Mouse (Mus musculus): Measurements from ENCODE around the gene Bysl. TPM values are rescaled to one million over a fixed set of nuclear protein-coding genes. Genes with fewer than 3 reads are reported as not detected.
"Not testable (repeated sequence)": the region's sequence is repeated elsewhere in the genome, so short reads cannot be mapped to it uniquely, and the experiment has no call there.

The Bysl gene
- polyA plus RNA-seq, 1 experiment: 9.5 TPM

DNA sequence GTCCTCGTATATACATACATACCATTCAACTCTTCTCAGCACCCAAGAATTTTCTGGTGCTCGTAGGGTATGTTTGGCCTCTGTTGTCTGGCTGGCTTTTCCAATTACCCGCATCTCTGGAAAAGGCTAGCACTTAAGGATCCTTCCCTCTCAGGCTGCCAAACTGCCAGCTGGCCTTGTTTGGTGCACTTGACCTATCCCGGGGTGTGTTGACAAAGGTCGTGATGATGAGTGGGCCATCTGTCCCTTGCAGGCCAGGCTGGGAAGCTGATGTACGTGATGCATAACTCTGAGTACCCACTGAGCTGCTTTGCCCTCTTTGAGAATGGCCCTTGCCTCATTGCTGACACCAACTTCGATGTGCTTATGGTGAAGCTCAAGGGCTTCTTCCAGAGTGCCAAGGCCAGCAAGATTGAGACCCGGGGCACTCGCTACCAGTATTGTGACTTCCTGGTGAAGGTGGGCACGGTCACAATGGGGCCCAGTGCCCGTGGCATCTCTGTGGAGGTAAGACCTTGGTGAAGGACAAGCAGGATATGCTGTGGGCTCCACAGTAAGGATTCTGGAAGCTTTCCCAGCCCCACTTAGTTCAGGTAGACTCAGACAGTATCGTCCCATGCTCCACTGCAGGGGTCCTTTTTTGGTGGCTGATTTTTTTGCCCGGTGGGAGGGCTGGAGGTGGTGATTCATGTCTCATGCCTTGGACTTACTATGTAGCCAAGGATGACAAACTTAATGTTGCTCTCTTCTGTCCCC, 7.4 kb upstream of the Bysl start:
- DNase-seq (ENCODE audit: low read depth): no peak

DNA sequence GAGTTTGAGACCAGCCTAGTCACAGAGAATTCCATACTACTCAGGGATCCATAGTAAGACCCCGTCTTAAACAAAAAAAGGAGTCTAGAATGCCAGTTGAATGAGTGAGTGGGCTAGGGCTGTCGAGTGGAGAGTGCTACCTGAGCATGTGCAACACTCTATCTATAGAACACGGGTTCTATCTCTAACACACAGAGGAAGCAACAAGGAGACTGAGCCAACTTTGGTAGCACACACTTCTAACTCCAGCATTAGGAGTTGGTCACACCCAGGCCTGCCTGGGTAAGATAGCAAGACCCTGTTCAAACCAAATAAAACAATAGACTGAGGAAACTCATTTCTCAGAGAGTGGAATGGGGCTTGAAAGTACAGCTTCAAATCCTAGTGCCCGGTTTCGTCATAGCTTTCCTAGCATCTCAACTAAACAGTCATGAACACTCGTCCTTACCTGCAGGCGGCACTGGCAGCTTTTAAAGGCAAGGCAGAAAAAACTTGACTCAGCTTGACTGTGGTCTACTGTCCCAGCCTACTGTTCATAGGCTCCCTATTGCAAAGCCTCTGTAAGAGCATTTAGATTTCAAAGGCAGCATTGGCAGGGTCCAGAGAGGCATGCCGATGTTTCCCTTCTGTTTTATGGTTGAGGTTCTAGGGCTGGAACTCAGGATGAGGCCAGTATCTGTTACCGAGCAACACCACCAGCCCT, 6.5 kb upstream of the Bysl start:
- DNase-seq (ENCODE audit: low read depth): no peak

DNA sequence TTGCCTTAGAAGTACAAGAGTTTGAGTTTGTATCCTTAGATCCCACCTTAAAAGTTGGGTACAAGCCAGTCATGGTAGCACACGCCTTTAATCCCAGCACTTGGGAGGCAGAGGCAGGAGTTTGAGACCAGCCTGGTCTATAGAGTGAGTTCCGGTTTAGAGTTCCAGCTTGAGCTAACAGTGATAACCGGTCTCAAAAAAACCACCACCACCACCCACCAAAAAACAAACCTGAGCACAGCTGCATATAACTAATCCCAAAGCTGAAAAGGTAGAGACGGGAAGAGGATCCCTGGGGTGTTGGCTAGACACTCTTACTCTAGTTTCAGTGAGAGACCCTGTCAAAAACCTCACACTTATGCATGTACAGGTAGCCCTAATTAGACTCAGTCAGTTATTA, 5.4 kb upstream of the Bysl start:
- DNase-seq (ENCODE audit: low read depth): no peak

DNA sequence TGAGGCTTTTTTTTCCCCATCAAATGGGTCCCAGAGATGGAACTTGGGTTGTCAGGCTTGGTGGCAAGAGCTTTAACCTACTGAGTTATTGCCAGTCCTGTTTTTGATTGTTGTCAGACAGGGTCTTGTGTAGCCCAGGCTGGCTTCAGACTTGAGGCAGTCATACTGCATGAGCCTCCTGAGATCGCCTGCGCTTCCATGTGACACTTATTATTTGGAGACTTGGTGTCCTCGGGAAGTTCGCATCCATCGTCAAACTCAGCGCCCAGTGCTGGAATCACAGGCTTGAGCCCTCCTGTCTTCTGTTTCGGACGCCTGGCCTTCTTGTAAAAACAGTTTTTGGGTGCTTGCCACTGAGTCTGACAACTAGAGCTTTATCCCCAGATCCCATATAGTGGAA, 4.8 kb upstream of the Bysl start:
- DNase-seq (ENCODE audit: low read depth): no peak

DNA sequence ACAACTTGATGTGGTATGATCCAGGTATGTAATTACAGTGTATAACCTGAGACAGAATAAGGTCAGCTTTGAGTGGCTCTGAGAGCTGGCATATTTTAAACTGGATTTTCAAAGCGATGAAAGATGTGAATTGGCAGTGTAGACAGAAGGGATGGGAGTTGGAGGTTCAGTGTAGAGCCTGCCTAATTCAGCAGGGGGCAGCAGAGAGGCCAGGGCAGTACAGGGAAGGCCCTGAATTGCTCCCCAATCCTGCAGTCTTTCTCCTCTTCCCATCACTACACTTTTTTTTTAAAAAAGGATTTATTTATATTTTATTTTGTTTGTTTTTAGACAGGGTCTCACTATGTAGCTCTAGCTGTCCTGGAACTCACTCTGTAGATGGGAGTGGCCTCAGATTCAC, 2.7 kb upstream of the Bysl start:
- DNase-seq (ENCODE audit: low read depth): no peak

DNA sequence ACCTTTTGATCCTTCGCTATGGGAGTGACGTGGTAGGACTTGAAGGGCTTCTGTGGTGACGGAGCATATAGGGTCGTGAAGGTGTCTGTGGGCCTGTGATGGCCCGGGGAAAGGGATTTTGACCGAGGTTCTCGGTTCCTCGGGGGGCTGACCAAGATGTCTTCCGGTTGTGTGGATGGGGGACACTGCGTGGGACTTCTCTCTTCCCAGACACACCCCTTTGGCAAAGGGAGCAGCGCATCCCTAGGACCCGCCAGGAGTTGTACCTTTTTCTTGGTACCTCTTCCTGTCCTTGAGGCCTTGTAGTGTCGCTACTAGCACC, 330 bp upstream of the Bysl start:
- no peak for DNase-seq (ENCODE audit: low read depth)

DNA sequence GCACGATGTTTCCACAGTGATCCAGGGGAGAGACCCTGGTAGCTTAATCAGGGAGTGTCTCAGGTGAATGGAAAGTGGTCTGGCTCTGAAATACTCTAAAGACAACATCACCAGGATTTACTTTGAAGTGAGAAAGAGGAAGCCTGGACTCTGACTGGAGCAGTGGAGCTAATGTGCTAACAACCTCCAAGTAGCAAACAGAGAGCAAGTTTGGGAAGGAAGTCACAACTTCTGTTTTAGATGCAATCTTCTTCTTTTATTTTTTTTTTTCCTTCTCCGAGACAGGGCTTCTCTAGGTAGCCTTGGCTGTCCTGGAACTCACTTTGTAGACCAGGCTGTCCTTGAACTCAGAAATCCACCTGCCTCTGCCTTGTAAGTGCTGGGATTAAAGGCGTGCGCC, 2.1 kb downstream of the Bysl start:
- no peak for DNase-seq (ENCODE audit: low read depth)

DNA sequence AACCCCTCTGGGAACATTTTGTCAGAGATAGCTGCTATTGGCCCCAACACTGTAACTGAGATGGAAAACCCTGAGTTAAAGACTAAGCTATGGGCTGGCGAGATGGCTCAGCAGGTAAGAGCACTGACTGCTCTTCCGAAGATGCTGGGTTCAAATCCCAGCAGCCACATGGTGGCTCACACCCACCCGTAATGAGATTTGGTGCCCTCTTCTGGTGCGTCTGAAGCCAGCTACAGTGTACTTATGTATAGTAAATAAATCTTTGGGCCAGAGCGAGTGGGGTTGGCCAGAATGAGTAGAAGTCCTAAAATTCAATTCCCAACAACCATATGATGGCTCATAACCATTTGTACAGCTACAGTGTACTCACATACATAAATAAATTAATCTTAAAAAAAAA, 5.1 kb downstream of the Bysl start:
- no peak for DNase-seq (ENCODE audit: low read depth)

DNA sequence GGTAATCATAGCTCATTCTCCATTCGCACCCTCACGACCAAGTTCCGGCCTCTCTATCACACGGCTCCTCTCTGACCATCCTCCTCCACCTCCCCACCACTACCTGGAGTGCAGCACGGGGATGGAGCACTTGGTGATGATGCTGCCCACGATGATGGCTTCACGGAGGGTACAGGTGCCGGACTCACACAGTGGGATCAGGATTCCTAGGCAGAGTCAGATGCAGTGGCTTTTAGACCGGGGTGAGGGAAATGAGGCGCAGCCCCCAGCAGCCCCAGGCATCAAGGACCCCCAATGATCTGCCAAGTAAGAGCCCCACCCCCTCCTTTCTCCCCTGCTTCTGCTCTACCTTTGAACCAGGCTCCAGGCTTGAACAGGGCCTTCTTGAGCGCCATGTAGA, 9.0 kb downstream of the Bysl start:
- no peak for DNase-seq (ENCODE audit: low read depth)

DNA sequence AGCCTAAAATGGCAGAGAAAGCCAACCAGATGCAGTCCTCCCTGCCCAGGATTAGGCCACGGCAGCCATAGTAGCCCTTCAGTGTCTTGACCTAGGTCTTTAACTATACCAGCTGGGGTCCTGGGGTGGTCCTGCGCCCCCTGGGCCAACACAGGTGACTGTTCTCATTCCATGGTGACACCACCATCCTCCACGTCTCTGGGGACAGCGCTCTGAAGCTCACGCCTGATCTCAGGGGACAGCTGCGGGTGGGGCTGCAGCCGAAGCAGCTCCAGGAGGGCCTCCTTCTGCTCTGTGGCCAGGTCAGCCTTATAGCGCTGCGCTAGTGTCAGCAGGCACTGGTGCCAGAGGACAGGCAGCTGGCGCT, 9.9 kb downstream of the Bysl start:
- DNase-seq (ENCODE audit: low read depth): no peak

DNA sequence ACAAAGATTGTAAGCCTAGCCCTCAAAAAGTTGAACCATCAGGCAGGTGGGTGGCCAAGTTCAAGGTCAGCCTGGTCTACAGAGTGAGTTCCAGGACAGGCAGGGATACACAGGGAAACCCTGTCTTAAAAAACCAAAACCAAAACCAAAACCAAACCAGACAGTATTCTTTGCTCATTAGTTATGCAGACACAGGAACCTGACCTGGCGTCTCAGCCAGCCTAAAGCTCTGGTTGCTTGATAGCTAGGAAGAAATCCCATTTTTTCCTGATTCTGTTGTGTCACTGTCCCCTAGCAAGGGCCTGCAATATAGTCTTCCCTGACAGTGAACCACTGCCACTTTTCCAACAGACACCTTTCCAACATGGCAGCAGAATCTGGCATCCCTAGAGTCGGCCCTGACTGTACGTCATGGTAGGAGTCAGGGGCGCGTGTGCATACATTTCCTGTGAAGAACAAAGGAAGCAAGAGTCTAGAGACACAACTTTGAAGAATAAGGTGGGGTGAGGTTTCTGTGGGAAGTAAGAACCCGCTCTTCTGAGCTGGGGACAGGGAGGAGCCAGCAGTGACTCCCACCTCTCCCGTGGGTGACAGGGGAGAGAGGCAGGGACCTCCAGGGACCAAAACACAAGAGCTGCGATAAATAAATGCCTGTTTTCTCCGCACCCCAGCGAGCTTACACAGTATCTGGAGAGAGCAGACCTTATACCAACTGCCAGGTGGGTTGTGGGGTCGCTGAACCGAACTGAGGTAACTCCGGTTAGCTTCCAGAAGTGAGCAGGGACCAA, 10.5 kb downstream of the Bysl start:
- DNase-seq (ENCODE audit: low read depth): no peak

DNA sequence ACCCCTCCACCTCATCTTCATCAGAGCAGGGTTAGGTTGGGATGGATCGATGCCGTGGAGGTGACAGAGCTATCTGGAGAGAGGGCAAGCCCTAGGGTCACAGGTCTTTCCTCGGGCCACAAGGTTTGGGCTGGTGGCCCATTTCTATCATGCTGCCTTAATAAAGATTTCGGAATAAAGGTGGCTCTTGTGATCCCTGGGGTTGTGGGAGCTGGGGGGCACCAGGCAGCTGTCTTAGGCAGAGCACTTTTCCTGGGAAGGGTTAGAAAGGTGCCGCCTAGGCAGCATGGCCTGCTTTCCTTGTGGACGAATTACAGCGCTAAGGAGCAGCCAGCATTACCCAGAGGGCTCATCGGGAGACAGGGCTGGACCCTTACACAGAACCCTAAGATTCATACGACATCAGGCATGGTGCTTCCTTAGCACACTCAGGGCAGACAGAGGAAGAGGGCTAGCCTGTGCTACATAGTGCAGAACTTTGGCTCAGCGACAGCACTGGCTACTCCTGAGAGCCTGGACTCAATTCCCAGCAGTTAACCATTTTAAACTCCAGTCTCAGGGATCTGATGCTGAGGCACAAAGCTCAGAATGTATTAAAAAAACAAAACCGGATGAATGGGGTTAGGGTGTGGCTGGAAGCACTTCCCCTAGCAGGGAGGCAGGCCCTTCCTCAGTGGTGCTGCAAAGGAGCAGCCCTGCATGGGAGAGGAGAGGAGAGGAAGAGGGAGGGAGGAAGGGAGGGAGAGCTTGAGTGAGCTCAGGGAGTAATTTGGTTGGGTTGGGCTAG, 11.6 kb downstream of the Bysl start:
- no peak for DNase-seq (ENCODE audit: low read depth)

DNA sequence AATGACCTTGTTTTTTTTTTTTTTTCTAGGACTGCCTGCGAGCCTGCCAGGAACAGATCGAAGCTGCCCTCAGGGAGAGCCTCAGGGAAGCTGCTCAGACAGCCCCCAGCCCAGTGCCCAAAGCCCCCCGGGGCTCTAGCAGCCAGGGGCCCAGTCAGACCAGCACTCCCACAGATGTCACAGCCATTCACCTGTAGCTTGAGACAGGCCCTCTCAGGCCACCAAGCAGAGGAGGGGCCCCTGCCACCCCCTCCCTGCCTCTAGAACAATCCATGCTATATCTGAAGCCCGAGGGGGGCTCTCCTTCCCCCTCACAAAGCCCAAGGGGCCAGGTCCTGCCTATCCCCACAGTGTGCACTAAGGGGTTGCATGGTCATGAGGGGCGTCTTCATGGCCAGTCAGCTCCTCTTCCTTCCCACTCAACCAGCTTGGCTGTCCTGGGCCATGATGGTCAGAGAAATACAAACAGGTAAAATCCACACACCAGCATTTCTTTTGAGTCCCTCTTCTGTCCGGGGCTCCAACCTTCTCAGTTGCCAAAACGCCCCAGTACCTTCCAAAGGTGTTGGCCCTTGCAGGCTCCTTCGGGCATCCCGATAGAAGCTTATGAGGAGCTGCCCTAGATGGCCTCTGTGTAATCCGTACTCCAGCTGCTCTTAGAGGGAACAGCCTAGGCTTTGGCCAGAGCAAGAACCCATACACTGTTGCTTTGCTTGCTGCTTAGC, 12.6 kb downstream of the Bysl start:
- not testable (repeated sequence) for DNase-seq (ENCODE audit: low read depth)

DNA sequence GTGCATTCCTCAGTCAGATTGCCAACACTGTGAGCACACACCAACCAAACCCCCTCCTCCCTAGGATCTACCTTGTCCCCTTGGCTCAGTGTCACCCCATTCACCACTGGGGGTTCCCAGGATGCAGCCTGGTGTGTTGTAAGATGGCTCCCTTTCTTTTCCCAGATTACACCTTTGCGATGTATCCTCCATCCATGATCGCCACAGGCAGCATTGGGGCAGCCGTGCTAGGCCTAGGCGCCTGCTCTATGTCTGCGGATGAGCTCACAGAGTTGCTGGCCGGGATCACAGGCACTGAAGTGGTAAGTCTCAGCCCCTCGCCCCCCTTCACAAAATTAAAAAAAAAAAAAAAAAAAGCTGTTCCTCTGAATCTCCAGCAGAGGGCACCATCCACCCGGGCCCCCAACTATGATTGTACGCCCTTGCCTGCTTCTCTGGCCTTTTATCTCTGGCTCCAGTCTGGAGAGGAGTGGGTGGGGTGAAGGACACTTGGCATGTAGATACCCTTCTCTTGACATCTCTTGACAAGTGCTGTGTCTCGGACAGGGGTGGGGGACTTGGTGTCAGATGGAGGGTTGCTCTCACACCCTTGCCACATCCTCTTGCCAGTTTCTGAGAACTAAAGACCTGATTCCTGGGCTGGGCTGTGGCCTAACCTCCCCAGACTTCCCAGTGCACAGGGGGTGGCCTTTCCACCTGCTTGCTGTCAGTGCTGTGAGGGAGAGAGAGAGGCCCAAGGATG, 13.3 kb downstream of the Bysl start:
- no peak for DNase-seq (ENCODE audit: low read depth)

DNA sequence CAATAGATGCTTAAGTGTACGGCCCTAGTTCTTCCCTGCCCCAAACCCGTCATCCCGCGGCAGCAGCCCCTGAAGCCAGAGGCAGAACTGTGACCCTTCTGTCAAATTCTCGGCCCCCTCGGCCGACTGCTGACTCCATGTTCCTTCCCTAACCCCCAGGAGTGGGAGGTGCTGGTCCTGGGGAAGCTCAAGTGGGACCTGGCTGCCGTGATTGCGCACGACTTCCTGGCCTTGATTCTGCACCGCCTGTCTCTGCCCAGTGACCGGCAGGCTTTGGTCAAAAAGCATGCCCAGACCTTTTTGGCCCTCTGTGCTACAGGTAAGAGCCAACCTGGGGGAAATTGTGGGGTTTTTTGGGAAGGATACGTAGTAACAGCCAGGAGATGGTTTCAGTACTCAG, 14.0 kb downstream of the Bysl start:
- no peak for DNase-seq (ENCODE audit: low read depth)

DNA sequence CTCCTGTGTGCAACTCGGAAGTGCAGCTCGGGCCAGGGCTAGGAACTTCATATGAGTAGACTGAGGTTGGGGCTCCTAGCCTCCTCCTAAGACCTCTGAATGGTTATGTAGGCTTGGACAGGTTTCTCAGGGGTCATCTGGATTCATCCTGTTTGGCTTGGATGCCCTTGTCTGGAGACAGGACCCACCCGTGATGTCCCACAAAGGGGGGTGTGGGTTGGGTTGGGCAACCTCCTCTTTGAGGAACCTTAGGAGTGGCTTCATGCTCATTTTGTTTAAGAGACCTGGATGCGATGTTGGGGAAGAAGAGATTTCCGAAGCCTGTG, 14.5 kb downstream of the Bysl start:
- DNase-seq (ENCODE audit: low read depth): no peak

DNA sequence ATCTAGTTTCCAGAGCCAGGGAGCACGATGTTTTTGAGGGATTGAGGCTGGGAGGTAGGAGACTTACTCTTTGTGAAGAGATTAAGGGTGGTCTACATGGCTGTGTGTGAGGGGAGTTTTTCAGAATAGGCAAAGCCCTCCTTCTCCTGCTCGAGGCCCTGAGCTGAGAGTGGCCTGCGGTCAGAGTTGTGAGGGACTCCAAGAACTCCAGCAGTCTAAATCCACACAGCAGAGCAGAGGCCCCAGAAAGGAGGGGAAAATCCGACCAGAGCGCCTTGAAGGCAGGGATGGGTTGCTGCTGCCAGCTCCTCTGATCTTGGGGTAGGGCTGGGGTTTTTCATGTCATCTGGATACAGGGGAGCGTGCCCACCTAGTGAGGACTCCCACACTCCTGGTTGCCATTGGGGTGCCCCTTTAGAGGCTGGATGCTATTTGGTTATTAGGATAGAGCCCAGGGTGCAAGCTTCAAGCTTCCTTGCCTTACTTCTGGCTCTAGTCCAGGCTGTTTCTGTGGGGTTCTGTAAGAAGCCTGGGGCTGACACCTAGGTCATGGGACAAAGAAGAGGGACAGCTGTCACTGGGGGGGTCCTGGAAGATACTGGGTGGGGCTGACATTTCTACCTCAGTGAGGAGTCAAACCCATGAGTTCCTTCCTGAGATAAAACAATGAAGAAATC, 15.0 kb downstream of the Bysl start:
- no peak for DNase-seq (ENCODE audit: low read depth)

DNA sequence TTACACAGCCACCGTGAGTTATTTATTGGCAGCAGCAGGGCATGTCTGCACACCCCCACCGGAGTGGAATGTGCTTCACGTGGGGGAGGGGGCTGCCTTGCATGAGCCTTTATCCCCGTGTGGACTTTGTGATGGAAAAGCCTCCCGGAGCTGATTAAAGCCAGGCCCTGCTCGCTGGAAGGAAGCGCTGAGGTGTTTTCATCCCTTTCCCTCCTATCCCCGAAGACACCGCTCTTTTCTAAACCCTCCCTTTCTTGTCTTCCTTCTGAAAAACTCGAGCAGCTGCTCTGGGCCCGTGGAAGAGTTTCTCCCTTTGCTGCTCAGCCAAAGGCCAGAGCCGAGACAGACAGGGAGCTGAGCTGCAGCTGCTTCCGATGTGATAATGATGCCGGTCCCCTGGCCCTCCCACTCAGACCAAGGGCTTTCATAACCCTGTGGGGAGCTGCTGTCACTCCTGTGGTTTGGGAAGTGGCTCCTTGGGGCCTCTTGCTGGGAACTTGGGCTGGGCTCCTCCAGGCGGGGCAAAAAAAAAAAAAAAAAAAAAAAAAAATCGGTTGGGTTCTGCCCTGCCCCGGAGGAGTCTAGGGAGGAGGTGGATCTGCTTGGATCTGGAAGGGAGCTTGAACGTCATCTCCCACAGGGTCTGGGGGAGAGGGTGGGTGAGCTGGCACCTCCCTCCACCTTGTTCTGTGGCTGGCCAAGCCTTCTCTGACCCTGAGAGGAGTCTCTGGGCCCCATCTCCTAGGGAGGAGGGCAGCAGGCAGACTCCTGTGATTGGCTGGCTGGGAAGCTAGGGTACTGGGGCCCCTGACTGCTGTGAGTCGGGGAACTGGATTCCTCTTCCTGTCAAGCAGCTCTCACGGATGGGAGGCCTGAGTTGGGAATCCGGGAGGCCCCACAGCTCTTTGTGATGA, 15.8 kb downstream of the Bysl start:
- DNase-seq (ENCODE audit: low read depth): no peak

DNA sequence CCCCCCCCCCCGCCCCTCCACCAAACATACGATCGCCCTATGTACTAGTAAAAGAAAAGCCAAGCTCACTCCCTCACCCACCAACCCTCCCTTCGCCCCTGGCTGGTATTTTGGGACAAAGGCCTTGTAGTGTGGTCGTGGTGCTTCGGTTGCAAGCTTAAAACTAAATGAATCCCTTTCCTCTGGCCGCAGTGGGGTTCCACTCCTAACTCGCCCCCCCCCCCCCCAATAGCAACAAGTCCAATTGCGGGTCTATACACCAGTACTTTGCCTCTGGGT, 16.4 kb downstream of the Bysl start:
- no peak for DNase-seq (ENCODE audit: low read depth)

Data from gonadal fat pad, adult 2 months (tissue).